In genomic region chr4:33300891-33301665, GRCm38 (mm10) we compare ENCODE assay signal across 5 mouse cellular contexts. TPM values are rescaled to one million over a fixed set of nuclear protein-coding genes. Genes with fewer than 3 reads are reported as not detected.
DNase-seq lines count a peak whose midpoint lies in the region.
"Not testable (repeated sequence)": the region's sequence is repeated elsewhere in the genome, so short reads cannot be mapped to it uniquely, and the experiment has no call there.

No protein-coding gene starts in this region.

- H3K36me3 ChIP-seq in ES-E14 (ENCODE audit: control insufficient read depth, insufficient read depth, low read length, poor library complexity, severe bottlenecking) = not testable (repeated sequence)

- not testable (repeated sequence) for H3K9me3 ChIP-seq in ES-E14 (ENCODE audit: control insufficient read depth, insufficient read depth, low read depth, low read length)

- not testable (repeated sequence) for H3K4me3 ChIP-seq in ES-E14 (ENCODE audit: insufficient read depth in 1 of 2, low read depth in 1 of 2, low read length in 2 of 2, poor library complexity in 1 of 2, severe bottlenecking in 1 of 2)

- peak overlapping the region; percentile 4; the same call in 1 of the 2 replicates for H3K27ac ChIP-seq in ES-E14 (ENCODE audit: insufficient read depth, low read depth, low read length, poor library complexity, severe bottlenecking)

- H3K9ac ChIP-seq in ES-E14 (ENCODE audit: insufficient read depth, low read depth, low read length, poor library complexity, severe bottlenecking) = not testable (repeated sequence)

- not testable (repeated sequence) for H3K4me1 ChIP-seq in ES-E14 (ENCODE audit: control insufficient read depth in 2 of 2, insufficient read depth in 2 of 2, low read length in 2 of 2, poor library complexity in 1 of 2)

- DNase-seq in ES-CJ7 (ENCODE audit: low read depth, low spot score) (peak; percentile 37), R1 (ENCODE audit: low read depth, low spot score) (peak; percentile 94), ZHBTc4 (ENCODE audit: low read depth, low spot score) (peak; percentile 32)
- DNase-seq in ES-E14 (ENCODE audit: low read depth, low spot score) = not testable (repeated sequence)
- DNase-seq in heart, adult 11 months = peak; percentile 66

- in situ Hi-C loops in ES-E14 (cut with MboI; ENCODE audit: low sequenced_read_pairs in 2 of 2, unreplicated experiment in 2 of 2) = not testable (repeated sequence)

RNA-seq across cellular contexts. Expression of gene Rngtt, which starts 9.0 kb away (rescaled TPM):
- 23.5 and 25.4 TPM in 2 replicates for total RNA-seq in ES-E14 (2012; rRNA removed)

RNA-seq across cellular contexts. Expression of gene Pnrc1, which starts 11.1 kb away (rescaled TPM):
- 25.8 and 26.7 TPM in 2 replicates for total RNA-seq in ES-E14 (2012; rRNA removed)
